In the genomic region with DNA sequence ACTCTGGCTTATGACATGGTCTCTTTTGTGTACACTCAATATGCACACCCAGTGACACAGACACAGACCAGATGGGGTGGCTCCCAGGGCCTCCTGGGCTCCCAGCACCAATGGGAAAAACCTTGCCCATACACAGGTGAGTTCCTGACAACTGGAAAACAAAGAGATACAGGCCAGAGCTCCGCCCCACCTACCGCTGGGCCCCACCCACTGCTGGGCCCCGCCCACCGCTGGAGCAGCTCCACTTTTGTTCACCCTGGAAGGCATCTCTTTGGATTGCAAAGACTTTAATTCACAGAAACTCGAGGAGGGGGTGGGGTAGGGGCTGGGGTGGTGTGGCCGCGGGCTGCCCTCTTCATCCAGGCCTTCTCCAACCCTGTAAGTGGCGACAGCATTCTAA, we compare ENCODE assay signal across 10 mouse cellular contexts. TPM values are rescaled to one million over a fixed set of nuclear protein-coding genes. Genes with fewer than 3 reads are reported as not detected.
DNase-seq lines count a peak whose midpoint lies in the region; ATAC-seq and TF ChIP-seq lines count a peak whose summit lies in the region.
"Had no signal": no experiment of that assay in that cellular context is flagged by ENCODE, and none has a peak within 500 bp of the region (broad histone marks: within the 10 kb centered on the region; RNA-seq: fewer than 3 reads in every experiment).

No protein-coding gene starts in this region.

- 10% methylated on average over 8 of the region's 8 CpGs for WGBS in forebrain, embryonic 12.5 days
- 20% methylated on average over 8 of the region's 8 CpGs for WGBS in forebrain, postnatal 0 days
- WGBS in midbrain, embryonic 10.5 days: 19% methylated on average over 8 of the region's 8 CpGs
- 29% methylated on average over 8 of the region's 8 CpGs for WGBS in midbrain, embryonic 16.5 days
- 30% methylated on average over 8 of the region's 8 CpGs for WGBS in intestine, embryonic 16.5 days
- WGBS in stomach, embryonic 14.5 days: 31% methylated on average over 8 of the region's 8 CpGs

- no peak overlapping the region for H3K9ac ChIP-seq in forebrain, embryonic 12.5 days
- H3K9ac ChIP-seq in forebrain, postnatal 0 days: no peak overlapping the region
- no peak overlapping the region for H3K9ac ChIP-seq in midbrain, embryonic 16.5 days (ENCODE audit: low read depth, low read length)
- H3K9ac ChIP-seq in intestine, embryonic 16.5 days (ENCODE audit: low read depth, low read length): no peak overlapping the region
- no peak overlapping the region for H3K9ac ChIP-seq in stomach, embryonic 14.5 days (replicated peaks; ENCODE audit: low read depth, low read length)
- H3K9ac ChIP-seq: hindbrain, embryonic 12.5 days had no signal

- peaks cover 69% of the 10 kb centered on the region for H3K4me1 ChIP-seq in forebrain, embryonic 12.5 days
- H3K4me1 ChIP-seq in forebrain, postnatal 0 days (ENCODE audit: insufficient read depth): no peaks in the 10 kb centered on the region; the same call in 1 of the 2 replicates
- H3K4me1 ChIP-seq in midbrain, embryonic 10.5 days: peaks cover 54% of the 10 kb centered on the region
- peaks cover 13% of the 10 kb centered on the region for H3K4me1 ChIP-seq in midbrain, embryonic 16.5 days (ENCODE audit: control insufficient read depth, insufficient read depth, low read length)
- H3K4me1 ChIP-seq in intestine, embryonic 16.5 days (ENCODE audit: control insufficient read depth, insufficient read depth, low read length): peaks cover 28% of the 10 kb centered on the region
- peaks cover 10% of the 10 kb centered on the region; the same call in 1 of the 2 replicates for H3K4me1 ChIP-seq in stomach, embryonic 14.5 days (ENCODE audit: control insufficient read depth, insufficient read depth, low read length)

- H3K9me3 ChIP-seq in forebrain, embryonic 12.5 days: no peaks in the 10 kb centered on the region
- H3K9me3 ChIP-seq in forebrain, postnatal 0 days (ENCODE audit: low read length): no peaks in the 10 kb centered on the region
- no peaks in the 10 kb centered on the region for H3K9me3 ChIP-seq in midbrain, embryonic 10.5 days (replicated peaks)
- H3K9me3 ChIP-seq in midbrain, embryonic 16.5 days (replicated peaks; ENCODE audit: control insufficient read depth, low read length, poor library complexity, severe bottlenecking): no peaks in the 10 kb centered on the region
- H3K9me3 ChIP-seq in intestine, embryonic 16.5 days (ENCODE audit: control insufficient read depth, low read length): no peaks in the 10 kb centered on the region
- no peaks in the 10 kb centered on the region for H3K9me3 ChIP-seq in stomach, embryonic 14.5 days (ENCODE audit: control insufficient read depth, low read depth, low read length)
- H3K9me3 ChIP-seq: hindbrain, embryonic 12.5 days had no signal

- TF ChIP-seq CTCF in forebrain, postnatal 0 days (IDR thresholded peaks at IDR 0.05; ENCODE audit: low read depth): no peak

- DNase-seq in forebrain, postnatal 0 days: no peak
- DNase-seq in midbrain, embryonic 10.5 days (ENCODE audit: low spot score): no peak
- no peak for DNase-seq in layer of hippocampus, postnatal 25 days (ENCODE audit: extremely low spot score in 1 of 2, low spot score in 1 of 2)

- H3K4me3 ChIP-seq in forebrain, embryonic 12.5 days (replicated peaks): no peak overlapping the region
- no peak overlapping the region for H3K4me3 ChIP-seq in forebrain, postnatal 0 days (ENCODE audit: low read depth, low read length)
- no peak overlapping the region for H3K4me3 ChIP-seq in midbrain, embryonic 10.5 days
- no peak overlapping the region for H3K4me3 ChIP-seq in midbrain, embryonic 16.5 days (ENCODE audit: low read depth, low read length)
- no peak overlapping the region for H3K4me3 ChIP-seq in intestine, embryonic 16.5 days (ENCODE audit: low read length)
- no peak overlapping the region for H3K4me3 ChIP-seq in stomach, embryonic 14.5 days (ENCODE audit: low read depth, low read length)
- H3K4me3 ChIP-seq: hindbrain, embryonic 12.5 days had no signal

- H3K27ac ChIP-seq in forebrain, embryonic 12.5 days: peak overlapping the region; percentile 42; the same call in 1 of the 2 replicates
- H3K27ac ChIP-seq in forebrain, postnatal 0 days (ENCODE audit: low read depth, low read length): no peak overlapping the region
- H3K27ac ChIP-seq in midbrain, embryonic 10.5 days (replicated peaks): peak overlapping the region; percentile 70
- no peak overlapping the region for H3K27ac ChIP-seq in midbrain, embryonic 16.5 days (ENCODE audit: low read length)
- 0 out of 2 replicates have a peak overlapping the region, but pooled peaks have one; percentile 2 for H3K27ac ChIP-seq in intestine, embryonic 16.5 days (ENCODE audit: low read length)
- H3K27ac ChIP-seq in stomach, embryonic 14.5 days (ENCODE audit: low read length): peak overlapping the region; percentile 68
- H3K27ac ChIP-seq: hindbrain, embryonic 12.5 days; macrophage had no signal

- H3K4me2 ChIP-seq in forebrain, embryonic 12.5 days: no peak overlapping the region
- no peak overlapping the region for H3K4me2 ChIP-seq in forebrain, postnatal 0 days (ENCODE audit: low read depth)
- H3K4me2 ChIP-seq in midbrain, embryonic 16.5 days (ENCODE audit: low read length): no peak overlapping the region
- H3K4me2 ChIP-seq in intestine, embryonic 16.5 days (ENCODE audit: low read depth, low read length): no peak overlapping the region
- H3K4me2 ChIP-seq in stomach, embryonic 14.5 days (replicated peaks; ENCODE audit: low read depth, low read length): no peak overlapping the region
- H3K4me2 ChIP-seq: hindbrain, embryonic 12.5 days had no signal

- 0 out of 2 replicates have a peak, but pooled peaks cover 4% of the 10 kb centered on the region for H3K27me3 ChIP-seq in forebrain, embryonic 12.5 days
- H3K27me3 ChIP-seq in forebrain, postnatal 0 days (ENCODE audit: insufficient read depth, low read length): no peaks in the 10 kb centered on the region
- peaks cover 13% of the 10 kb centered on the region; the same call in 1 of the 2 replicates for H3K27me3 ChIP-seq in midbrain, embryonic 10.5 days (ENCODE audit: low read depth, poor library complexity, severe bottlenecking)
- H3K27me3 ChIP-seq in midbrain, embryonic 16.5 days (ENCODE audit: control insufficient read depth, insufficient read depth, low read depth, low read length): no peaks in the 10 kb centered on the region
- no peaks in the 10 kb centered on the region for H3K27me3 ChIP-seq in intestine, embryonic 16.5 days (replicated peaks; ENCODE audit: control insufficient read depth, insufficient read depth, low read length)
- H3K27me3 ChIP-seq in stomach, embryonic 14.5 days (ENCODE audit: control insufficient read depth, insufficient read depth, low read length): no peaks in the 10 kb centered on the region

- H3K36me3 ChIP-seq in forebrain, embryonic 12.5 days (replicated peaks): no peaks in the 10 kb centered on the region
- H3K36me3 ChIP-seq in forebrain, postnatal 0 days (ENCODE audit: insufficient read depth): no peaks in the 10 kb centered on the region
- H3K36me3 ChIP-seq in midbrain, embryonic 10.5 days: no peaks in the 10 kb centered on the region
- no peaks in the 10 kb centered on the region for H3K36me3 ChIP-seq in midbrain, embryonic 16.5 days (ENCODE audit: control insufficient read depth, insufficient read depth, low read length)
- H3K36me3 ChIP-seq in intestine, embryonic 16.5 days (ENCODE audit: control insufficient read depth, insufficient read depth, low read length): no peaks in the 10 kb centered on the region
- no peaks in the 10 kb centered on the region for H3K36me3 ChIP-seq in stomach, embryonic 14.5 days (ENCODE audit: control insufficient read depth, insufficient read depth, low read length)
- H3K36me3 ChIP-seq: hindbrain, embryonic 12.5 days had no signal

- no peak for ATAC-seq in forebrain, embryonic 12.5 days (ENCODE audit: low FRiP score)
- ATAC-seq in forebrain, postnatal 0 days: no peak
- no peak for ATAC-seq in midbrain, embryonic 16.5 days
- ATAC-seq in intestine, embryonic 16.5 days: peak; percentile 46
- peak; percentile 16; the same call in 1 of the 2 replicates for ATAC-seq in stomach, embryonic 14.5 days (ENCODE audit: insufficient number of reproducible peaks, insufficient read depth, low FRiP score, low read depth)
- ATAC-seq in monocyte, adult 5-6 weeks (replicated peaks; ENCODE audit: insufficient number of reproducible peaks, low FRiP score, low TSS enrichment, poor library complexity, severe bottlenecking): no peak

RNA-seq across cellular contexts. Expression of gene Slc25a51, which starts 14.8 kb away (rescaled TPM):
- 86.8 and 89.7 TPM in 2 replicates for polyA plus RNA-seq in forebrain, embryonic 12.5 days (2016; fragmentation: Nextera tagmentation; extraction: Ambion mirVana)
- total RNA-seq in forebrain, postnatal 0 days (2014; rRNA removed): 94.6 and 128 TPM in 2 replicates
- 76.8 and 83.9 TPM in 2 replicates for polyA plus RNA-seq in forebrain, postnatal 0 days (2015; fragmentation: Nextera tagmentation; extraction: Ambion mirVana)
- polyA plus RNA-seq in midbrain, embryonic 10.5 days (2016; fragmentation: Nextera tagmentation; extraction: Ambion mirVana): 78.3 and 80.1 TPM in 2 replicates
- polyA plus RNA-seq in midbrain, embryonic 16.5 days (2015; fragmentation: Nextera tagmentation; extraction: Ambion mirVana): 70.6 and 72.5 TPM in 2 replicates
- 50.3 and 55.5 TPM in 2 replicates for polyA plus RNA-seq in intestine, embryonic 16.5 days (2015; fragmentation: Nextera tagmentation; extraction: Ambion mirVana)
- polyA plus RNA-seq in stomach, embryonic 14.5 days (2014; fragmentation: Nextera tagmentation; extraction: Ambion mirVana): 63.4 and 67.6 TPM in 2 replicates
- 100 to 1,000 TPM; 136 to 139 TPM for total RNA-seq in layer of hippocampus, postnatal 25 days (2021)
- total RNA-seq in monocyte, adult 5-6 weeks (2017): 43.4 to 47.8 TPM (median 44.2 TPM) in 3 replicates

Comparison
In these comparisons a context has a peak if more than half of its experiments do, and no peak if none do; other contexts are left out.
1. H3K27ac ChIP-seq: peak in forebrain, embryonic 12.5 days (single experiment), midbrain, embryonic 10.5 days (single experiment), intestine, embryonic 16.5 days (single experiment) and stomach, embryonic 14.5 days (single experiment); none in forebrain, postnatal 0 days (single experiment) and midbrain, embryonic 16.5 days (single experiment).
2. ATAC-seq: peak in intestine, embryonic 16.5 days (single experiment) and stomach, embryonic 14.5 days (single experiment); none in forebrain, embryonic 12.5 days (single experiment), forebrain, postnatal 0 days (single experiment), midbrain, embryonic 16.5 days (single experiment) and monocyte, adult 5-6 weeks (single experiment).